Mouse (Mus musculus): ENCODE data around the gene Zswim1.
"Not testable (repeated sequence)": the region's sequence is repeated elsewhere in the genome, so short reads cannot be mapped to it uniquely, and the experiment has no call there.

Zswim1 gene

GRCm38 (mm10) chr2:164832032-164832747, 9.7 kb downstream of the Zswim1 start:
- DNase-seq, result no peak

DNA sequence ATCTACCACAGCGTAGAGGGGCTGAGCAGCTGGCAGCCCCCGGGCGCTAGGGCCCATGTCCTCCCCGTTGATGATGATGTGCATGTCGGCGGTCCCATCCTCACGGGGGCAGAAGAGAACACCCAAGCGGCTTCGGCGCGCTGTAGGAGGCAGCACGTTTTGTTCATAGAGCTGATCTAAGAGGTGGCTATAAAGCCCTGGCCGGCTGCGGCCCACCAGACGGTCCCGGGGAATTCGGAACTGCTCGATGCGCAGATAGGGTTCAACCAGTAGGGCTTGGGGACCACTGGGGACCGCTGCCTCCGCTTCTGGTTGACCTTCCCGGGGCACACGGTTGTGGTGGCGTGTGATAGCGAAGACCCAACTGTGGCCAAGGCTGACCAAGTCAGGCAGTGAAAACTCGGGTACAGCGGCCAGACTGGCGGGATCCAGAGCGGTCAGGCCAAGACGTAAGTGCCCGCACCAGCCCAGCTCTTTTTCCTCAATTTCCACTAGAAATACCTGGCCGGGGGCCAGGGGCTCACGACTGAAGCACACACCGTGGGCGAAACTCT, 10.3 kb downstream of the Zswim1 start, which contains the start of gene Ctsa:
Ctsa (plus strand) TSS at position 126 of the 554 bp plus-strand sequence.
- peak; percentile 78 for DNase-seq

DNA sequence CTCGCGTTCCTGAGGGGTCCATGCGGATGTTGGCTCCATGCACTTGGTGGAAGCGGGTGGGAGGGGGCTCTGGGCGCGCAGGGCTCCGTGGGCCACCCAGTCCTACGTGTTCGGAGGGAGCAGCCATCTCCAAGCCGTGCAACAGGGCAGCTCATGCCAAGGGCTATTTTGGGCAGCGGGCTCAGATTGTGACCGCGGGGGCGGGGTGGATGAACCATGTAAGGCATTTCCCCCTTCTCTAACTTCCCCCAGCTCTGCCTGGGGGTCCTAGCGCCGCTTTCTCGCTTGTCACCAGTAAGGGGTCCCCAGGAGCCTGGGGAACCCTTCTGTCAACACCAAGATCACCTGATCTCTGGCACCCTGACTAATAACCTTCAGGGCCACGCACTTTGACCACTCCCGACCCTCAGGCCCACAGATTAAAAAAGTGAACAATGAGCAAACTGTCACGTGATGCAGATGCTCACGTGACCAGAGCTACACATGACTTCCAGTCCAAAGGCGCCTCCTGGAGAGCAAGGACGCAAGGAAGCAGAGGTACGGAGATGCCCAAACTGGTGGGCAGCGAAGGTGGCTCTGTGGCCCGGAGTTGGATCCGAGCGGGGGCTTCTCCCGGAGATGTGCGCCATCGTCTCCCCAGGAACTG, 11.0 kb downstream of the Zswim1 start, which contains the start of gene Neurl2:
Neurl2 (minus strand) TSS at position 143 of the 646 bp plus-strand sequence.
- peak; percentile 95 for DNase-seq

- peak; percentile 44 for DNase-seq
Measured at GRCm38 (mm10) chr2:164834531-164834930, 12.0 kb downstream of the Zswim1 start.

DNA sequence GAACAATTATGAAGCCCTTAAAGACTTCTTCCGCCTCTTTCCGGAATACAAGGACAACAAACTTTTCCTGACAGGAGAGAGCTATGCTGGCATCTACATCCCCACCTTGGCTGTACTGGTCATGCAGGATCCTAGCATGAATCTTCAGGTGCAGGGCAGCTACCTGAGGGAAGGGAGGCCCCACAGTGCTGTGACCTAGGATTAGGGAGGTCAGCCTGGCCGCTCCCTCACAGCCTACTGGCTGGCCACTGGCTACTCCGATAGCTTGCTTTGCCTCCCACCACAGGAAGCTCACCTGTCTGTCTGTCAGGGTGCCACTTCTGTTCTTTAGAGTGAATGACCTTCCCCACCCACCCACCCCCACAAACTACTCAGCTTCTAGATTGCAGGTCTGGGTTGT, 12.7 kb downstream of the Zswim1 start:
- DNase-seq, result no peak

DNA sequence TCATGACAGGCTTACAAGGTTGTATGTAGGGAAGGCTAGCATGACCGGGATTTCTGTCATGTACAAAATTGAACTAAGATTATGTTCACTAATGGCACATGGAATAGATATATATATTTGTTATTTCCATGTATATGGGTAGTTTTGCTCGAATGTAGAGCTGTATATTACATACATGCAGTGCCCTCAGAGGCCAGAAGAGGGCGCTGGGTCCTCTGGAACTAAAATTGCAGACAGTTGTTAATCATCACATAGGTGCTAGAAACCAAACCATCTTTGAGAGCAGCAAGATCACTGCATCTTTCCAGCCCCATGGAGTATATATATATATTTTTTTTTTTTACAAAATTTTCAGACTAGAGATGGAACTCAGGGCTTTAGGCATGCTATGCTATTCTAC, 23.3 kb downstream of the Zswim1 start:
- DNase-seq, result no peak

DNA sequence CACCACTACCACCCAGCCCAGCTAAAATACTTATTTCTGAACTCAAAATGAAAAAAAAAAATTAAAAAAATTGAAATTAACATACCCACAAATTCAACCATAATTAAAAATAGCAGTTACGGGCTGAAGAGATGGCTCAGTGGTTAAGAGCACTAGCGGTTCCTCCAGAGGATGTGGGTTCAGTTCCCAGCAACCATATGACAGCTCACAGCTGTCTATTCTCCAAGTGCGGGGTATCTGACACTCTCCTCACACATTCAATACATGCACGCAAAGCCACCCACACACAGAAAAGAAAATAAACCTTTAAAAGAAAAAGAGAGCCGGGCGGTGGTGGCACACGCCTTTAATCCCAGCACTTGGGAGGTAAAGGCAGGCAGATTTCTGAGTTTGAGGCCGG, 27.6 kb downstream of the Zswim1 start:
- DNase-seq, result no peak

DNA sequence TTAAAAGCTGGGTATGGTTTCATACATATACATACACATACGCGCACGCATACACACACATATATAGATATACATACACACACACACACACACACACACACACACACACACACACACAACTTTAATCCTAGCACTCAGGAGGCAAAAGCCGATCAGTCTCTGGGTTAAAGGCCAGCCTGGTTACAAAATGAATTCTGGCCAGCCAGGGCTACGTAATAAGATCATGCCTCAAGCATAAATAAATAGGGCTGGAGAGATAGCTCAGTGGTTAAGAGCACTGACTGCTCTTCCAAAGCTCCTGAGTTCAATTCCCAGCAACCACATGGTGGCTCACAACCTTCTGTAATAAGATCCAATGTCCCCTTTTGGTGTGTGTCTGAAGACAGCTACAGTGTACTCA, 33.1 kb downstream of the Zswim1 start:
- not testable (repeated sequence) for DNase-seq

- no peak for DNase-seq
Measured at GRCm38 (mm10) chr2:164856309-164857100, 34.0 kb downstream of the Zswim1 start.

DNA sequence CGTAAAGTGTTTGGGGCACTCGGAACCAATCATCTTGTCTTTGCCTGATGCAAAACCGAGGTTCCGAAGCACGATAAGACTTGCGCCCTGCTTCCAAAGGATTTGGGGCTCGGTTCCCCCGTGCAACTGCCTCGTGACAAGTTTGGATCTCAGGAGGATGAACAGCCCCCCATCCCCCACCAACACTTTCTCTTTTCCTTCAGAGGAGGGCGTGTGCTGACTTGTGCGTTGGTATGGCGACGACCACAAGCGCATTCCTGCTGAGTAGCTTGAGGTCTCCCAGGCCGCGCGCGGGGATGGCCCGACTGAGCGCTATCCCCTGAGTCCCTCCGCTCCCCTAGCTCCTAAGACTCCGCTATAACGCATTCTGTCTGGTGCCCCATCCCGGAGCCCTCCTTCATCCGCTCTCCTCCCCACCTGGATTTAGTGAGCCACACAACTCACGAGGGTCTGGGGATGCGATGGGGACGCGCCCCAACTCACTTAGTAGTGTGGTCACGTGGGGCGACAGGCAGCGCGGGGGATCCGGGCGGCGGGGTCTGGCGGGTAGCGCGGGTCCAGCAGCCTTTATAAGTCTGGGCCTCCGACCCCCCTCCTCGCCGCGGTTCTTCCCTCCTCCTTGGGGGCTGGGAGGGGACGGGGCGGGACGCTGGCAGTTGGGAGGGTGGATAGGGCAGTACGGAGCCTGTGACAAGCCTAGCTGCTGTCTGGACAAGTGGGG, 34.8 kb downstream of the Zswim1 start, which contains the start of gene Pltp:
Pltp (minus strand) TSS at position 611 of the 721 bp plus-strand sequence.
- DNase-seq, result peak; percentile 38

DNA sequence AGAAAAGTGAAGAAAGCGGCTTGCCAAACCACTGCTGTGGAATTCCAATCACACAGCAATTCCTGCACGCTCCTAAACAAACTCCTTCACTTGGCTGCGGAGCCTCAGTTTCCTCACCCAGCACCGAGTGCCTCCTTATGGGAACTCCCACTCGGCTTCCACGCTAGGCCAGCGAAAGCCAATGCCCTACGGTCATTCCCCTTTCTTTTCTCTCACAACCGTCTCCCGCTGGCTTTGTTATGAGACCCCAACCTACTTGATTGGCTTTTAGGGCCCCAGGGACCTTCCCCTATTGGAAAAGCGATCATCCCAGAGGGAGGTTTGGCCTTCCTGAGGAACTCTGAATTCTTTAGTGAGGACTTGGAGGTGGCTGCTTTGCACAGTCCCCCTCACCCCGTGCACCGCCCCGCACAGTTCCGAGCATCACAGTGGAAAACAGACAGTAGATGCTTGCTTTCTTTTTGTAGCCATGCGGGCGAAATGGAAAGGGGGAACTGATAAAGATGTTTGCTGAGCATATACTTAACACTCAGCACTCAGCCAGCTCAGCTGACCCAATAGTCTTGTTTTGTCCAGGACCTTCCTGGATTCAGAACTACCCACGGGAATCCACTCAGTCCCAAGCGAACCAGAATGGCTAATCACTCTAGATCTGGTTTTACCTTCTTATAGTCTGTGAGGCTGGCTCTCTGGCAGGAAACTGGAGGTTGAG, 35.5 kb downstream of the Zswim1 start:
- DNase-seq, result no peak

DNA sequence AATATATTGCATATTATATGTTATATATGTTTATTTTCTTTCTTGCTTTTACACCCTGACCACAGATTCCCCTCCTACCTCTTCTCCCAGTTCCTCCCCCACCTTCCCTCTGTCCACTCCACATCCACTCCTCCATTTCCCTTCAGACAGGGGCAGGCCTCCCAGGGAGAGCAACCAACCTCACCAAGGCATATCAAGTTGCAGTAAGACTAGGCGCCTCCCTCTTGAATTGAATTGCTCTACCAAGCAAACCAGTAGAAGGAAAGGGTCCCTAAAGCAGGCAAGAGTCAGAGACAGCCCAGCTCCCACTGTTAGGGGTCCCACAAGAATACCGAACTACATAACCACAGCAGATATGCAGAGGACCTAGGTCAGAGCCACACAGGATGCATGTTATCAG, 36.7 kb downstream of the Zswim1 start:
- DNase-seq, result no peak

DNA sequence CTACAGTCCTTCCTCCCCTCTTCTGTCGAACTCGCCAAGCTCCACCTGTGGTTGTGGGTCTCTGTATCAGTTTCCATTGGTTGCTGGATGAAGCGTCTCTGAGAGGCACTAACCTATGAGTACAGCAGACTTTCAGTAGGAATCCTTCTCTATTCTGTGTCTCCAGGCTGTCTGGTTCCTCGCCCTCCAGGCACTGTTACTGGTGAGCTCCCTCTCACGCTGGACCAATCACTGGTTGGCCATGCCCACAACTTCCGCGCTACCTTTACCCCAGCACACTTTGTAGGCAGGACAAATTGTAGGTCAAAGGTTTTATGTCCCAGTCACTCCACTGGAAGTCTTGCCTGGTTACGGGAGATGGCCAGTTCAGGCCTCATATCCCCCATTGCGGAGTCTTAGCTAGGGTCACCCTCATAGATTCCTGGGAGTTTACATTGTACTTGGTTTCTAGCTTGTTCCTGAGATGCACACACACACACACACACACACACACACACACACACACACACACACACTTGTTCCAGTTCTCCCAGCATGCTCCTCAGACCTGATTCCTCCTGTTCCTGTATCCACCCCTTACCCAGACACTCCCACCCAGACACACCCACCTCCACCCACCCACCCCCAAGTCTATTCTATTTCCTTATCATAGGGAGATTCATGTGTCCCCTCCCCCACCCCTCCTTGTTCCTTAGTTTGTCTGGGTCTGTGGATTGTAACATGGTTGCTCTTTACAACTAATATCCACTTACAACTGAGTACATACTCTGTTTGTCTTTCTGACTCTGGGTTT, 37.4 kb downstream of the Zswim1 start:
- peak; percentile 45 for DNase-seq

- DNase-seq, result no peak
Measured at GRCm38 (mm10) chr2:164861094-164861493, 38.6 kb downstream of the Zswim1 start.

- DNase-seq, result no peak
Measured at GRCm38 (mm10) chr2:164862179-164862861, 39.8 kb downstream of the Zswim1 start.

GRCm38 (mm10) chr2:164863411-164863810, 40.9 kb downstream of the Zswim1 start:
- not testable (repeated sequence) for DNase-seq

GRCm38 (mm10) chr2:164864593-164864992, 42.1 kb downstream of the Zswim1 start:
- no peak for DNase-seq

DNA sequence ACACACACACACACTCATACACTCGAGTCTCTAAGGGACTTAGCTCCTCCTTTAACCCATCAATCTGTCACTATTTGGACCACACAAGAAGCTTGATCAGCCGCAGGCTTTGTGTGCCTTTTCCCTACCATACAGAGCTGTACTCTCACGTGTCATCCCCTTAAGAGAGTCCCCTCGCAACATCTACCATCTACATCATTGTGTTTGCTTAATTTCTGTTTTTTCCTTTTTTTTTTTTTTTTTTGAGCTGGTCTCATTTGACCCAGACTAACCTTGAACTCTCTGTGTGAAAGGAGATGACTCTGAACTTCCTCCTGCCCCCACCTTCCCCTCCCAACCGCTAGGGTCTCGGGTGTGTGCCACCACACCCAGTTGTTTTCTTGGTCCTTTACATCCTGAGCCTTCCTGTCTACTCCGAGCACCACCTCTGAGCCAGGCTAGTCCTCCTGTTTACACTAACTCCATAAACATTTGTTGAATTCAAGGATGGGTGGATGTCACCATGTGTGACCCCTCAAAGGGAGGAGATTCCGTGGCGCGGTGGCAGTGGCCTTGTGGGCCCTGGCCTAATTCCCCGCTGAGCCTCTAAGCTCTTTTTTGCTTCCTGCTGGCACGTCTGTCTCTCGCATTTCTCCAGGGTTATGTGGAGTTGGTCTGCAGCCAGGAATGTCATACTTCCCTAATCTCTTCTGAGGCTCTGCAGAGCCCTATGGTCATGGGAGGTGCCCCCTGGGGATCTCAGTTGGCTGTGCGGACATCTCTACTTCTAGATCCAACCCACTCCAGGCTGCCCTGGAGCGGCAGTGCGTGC, 44.5 kb downstream of the Zswim1 start:
- DNase-seq, result peak; percentile 38

DNA sequence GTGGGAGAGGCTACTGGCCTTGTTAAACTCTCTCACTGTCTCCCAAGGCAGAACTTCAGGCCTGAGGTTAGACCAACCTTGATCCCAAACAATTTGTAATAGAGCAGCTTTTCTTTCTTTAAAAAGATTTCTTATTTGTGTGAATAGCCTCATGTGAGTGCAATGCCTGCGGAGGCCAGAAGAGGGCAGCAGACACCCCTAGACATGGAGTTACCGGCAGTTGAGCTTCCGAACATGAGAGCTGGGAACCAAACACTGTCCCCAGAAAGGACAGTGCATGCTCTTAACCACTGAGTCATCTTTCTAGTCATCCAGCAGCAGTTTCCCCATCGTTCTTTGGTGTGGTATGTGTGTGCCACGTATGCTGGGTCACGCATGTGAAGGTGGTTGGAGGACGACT, 45.1 kb downstream of the Zswim1 start:
- DNase-seq, result peak; percentile 37

Measured in kidney, adult 18-20 months (tissue).